Mouse (Mus musculus) thymus, postnatal 0 days (tissue): ENCODE results near the gene Spib. TPM values are rescaled to one million over a fixed set of nuclear protein-coding genes. Genes with fewer than 3 reads are reported as not detected.

ENCODE experiments used
- DNase-seq: peaks from one replicate; pipeline ENCODE4 v3.0.0-alpha.2; 2015; ENCODE audit warnings: low spot score
- polyA plus RNA-seq: library from polyadenylated mRNA; unstranded; fragments of >200 nt; fragmentation: Nextera tagmentation; extraction: Ambion mirVana; gene quantifications from 2 replicates; pipeline ENCODE4 v1.2.1, GENCODE M21; 2015

Gene Spib
- polyA plus RNA-seq, result 16.3 and 17.7 TPM in 2 replicates

GRCm38 (mm10) chr7:44531946-44532732 lies at the start of gene Spib:
Spib (minus strand) TSS chr7:44532071.
- no peak for DNase-seq

- DNase-seq, result no peak
Observed at GRCm38 (mm10) chr7:44581637-44582036, 49.8 kb upstream of the Spib start.

GRCm38 (mm10) chr7:44576333-44576844 lies 44.5 kb upstream of the Spib start:
- no peak for DNase-seq

GRCm38 (mm10) chr7:44572956-44573484 lies 41.1 kb upstream of the Spib start:
- DNase-seq, result no peak

- no peak for DNase-seq
Observed at GRCm38 (mm10) chr7:44572213-44572701, 40.4 kb upstream of the Spib start, which contains the start of gene Napsa. Napsa (plus strand) TSS chr7:44572380.

- no peak for DNase-seq
Observed at GRCm38 (mm10) chr7:44571811-44572210, 39.9 kb upstream of the Spib start.

- no peak for DNase-seq
Observed at GRCm38 (mm10) chr7:44570989-44571388, 39.1 kb upstream of the Spib start.

GRCm38 (mm10) chr7:44568803-44569202 lies 36.9 kb upstream of the Spib start:
- DNase-seq, result no peak

- no peak for DNase-seq
Observed at GRCm38 (mm10) chr7:44565414-44565813, 33.5 kb upstream of the Spib start.

- DNase-seq, result no peak
Observed at GRCm38 (mm10) chr7:44564486-44564885, 32.6 kb upstream of the Spib start.

GRCm38 (mm10) chr7:44563284-44563683 lies 31.4 kb upstream of the Spib start:
- DNase-seq, result no peak

- peak; percentile 83 for DNase-seq
Observed at GRCm38 (mm10) chr7:44560435-44561400, 28.8 kb upstream of the Spib start.

- no peak for DNase-seq
Observed at GRCm38 (mm10) chr7:44557629-44558028, 25.8 kb upstream of the Spib start.

GRCm38 (mm10) chr7:44553826-44554225 lies 22.0 kb upstream of the Spib start, which contains the start of gene Nr1h2:
Nr1h2 (minus strand) TSS chr7:44553951.
- peak; percentile 98 for DNase-seq

- peak; percentile 82 for DNase-seq
Observed at GRCm38 (mm10) chr7:44553196-44553764, 21.4 kb upstream of the Spib start.

GRCm38 (mm10) chr7:44552141-44552908 lies 20.5 kb upstream of the Spib start:
- no peak for DNase-seq

- no peak for DNase-seq
Observed at GRCm38 (mm10) chr7:44551731-44552130, 19.9 kb upstream of the Spib start.

GRCm38 (mm10) chr7:44551301-44551700 lies 19.4 kb upstream of the Spib start:
- no peak for DNase-seq

- no peak for DNase-seq
Observed at GRCm38 (mm10) chr7:44550409-44550678, 18.5 kb upstream of the Spib start.
